Comparison of ENCODE assay signal across 25 mouse cellular contexts in the genomic region with DNA sequence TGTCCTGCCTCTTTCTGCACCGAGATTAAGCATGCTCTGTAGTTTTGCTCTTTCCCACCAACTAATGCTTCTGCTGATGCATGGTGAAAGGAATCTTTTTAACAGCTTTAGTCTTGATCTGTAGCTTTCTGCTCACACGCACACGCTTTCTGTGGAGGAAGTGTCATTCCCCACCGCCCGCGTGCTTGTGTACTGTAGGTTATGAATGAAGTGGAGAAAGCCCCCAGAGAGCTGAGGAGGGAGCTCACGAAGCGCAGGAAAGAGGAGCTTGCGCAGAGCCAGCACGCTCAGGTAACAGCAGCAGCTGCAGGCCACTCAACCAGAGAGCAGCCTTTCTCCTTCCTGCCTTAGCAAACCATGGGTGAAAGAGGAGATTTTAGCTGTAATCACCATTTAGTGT. TPM values are rescaled to one million over a fixed set of nuclear protein-coding genes. Genes with fewer than 3 reads are reported as not detected.
DNase-seq lines count a peak whose midpoint lies in the region; ATAC-seq and TF ChIP-seq lines count a peak whose summit lies in the region.
"Had no signal": no experiment of that assay in that cellular context is flagged by ENCODE, and none has a peak within 500 bp of the region (broad histone marks: within the 10 kb centered on the region; RNA-seq: fewer than 3 reads in every experiment).

No protein-coding gene starts in this region.

- H3K9ac ChIP-seq in hindbrain, embryonic 13.5 days: no peak overlapping the region
- no peak overlapping the region for H3K9ac ChIP-seq in hindbrain, embryonic 12.5 days
- no peak overlapping the region for H3K9ac ChIP-seq in neural tube, embryonic 13.5 days
- H3K9ac ChIP-seq in hindbrain, embryonic 16.5 days (ENCODE audit: low read depth, low read length): no peak overlapping the region
- H3K9ac ChIP-seq in neural tube, embryonic 15.5 days (replicated peaks): no peak overlapping the region
- H3K9ac ChIP-seq in lung, postnatal 0 days (replicated peaks; ENCODE audit: low read depth): no peak overlapping the region
- H3K9ac ChIP-seq: embryonic facial prominence, embryonic 15.5 days; heart, embryonic 15.5 days; kidney, embryonic 15.5 days; liver, embryonic 14.5 days; lung, embryonic 15.5 days; midbrain, embryonic 12.5 days had no signal

- 73% methylated on average over 10 of the region's 10 CpGs for WGBS in hindbrain, embryonic 13.5 days
- WGBS in hindbrain, embryonic 12.5 days: 84% methylated on average over 10 of the region's 10 CpGs
- 65% methylated on average over 10 of the region's 10 CpGs for WGBS in neural tube, embryonic 13.5 days
- WGBS in hindbrain, embryonic 16.5 days: 75% methylated on average over 10 of the region's 10 CpGs
- WGBS in neural tube, embryonic 15.5 days: 61% methylated on average over 10 of the region's 10 CpGs
- 93% methylated on average over 10 of the region's 10 CpGs for WGBS in lung, postnatal 0 days

- TF ChIP-seq EP300 in lung, postnatal 0 days (IDR thresholded peaks at IDR 0.05): no peak

- H3K27ac ChIP-seq in hindbrain, embryonic 13.5 days: no peak overlapping the region
- no peak overlapping the region for H3K27ac ChIP-seq in hindbrain, embryonic 12.5 days
- peak overlapping the region; percentile 24; the same call in 1 of the 2 replicates for H3K27ac ChIP-seq in neural tube, embryonic 13.5 days (replicated peaks)
- no peak overlapping the region for H3K27ac ChIP-seq in hindbrain, embryonic 16.5 days (ENCODE audit: low read depth, low read length)
- no peak overlapping the region for H3K27ac ChIP-seq in neural tube, embryonic 15.5 days (replicated peaks)
- H3K27ac ChIP-seq in lung, postnatal 0 days (ENCODE audit: low read length): no peak overlapping the region
- H3K27ac ChIP-seq: embryonic facial prominence, embryonic 15.5 days; heart, adult 2 months; heart, embryonic 15.5 days; kidney, embryonic 15.5 days; liver, embryonic 14.5 days; lung, embryonic 15.5 days; macrophage; midbrain, embryonic 12.5 days had no signal

- 0 out of 2 replicates have a peak overlapping the region, but pooled peaks have one; percentile 13 for H3K4me2 ChIP-seq in hindbrain, embryonic 13.5 days
- no peak overlapping the region for H3K4me2 ChIP-seq in hindbrain, embryonic 12.5 days (replicated peaks)
- H3K4me2 ChIP-seq in neural tube, embryonic 13.5 days: peak overlapping the region; percentile 25
- peak overlapping the region; percentile 35; the same call in 1 of the 2 replicates for H3K4me2 ChIP-seq in hindbrain, embryonic 16.5 days (ENCODE audit: low read length)
- peak overlapping the region; percentile 23 for H3K4me2 ChIP-seq in neural tube, embryonic 15.5 days
- H3K4me2 ChIP-seq in lung, postnatal 0 days (replicated peaks; ENCODE audit: low read depth, low read length): no peak overlapping the region
- H3K4me2 ChIP-seq: embryonic facial prominence, embryonic 15.5 days; heart, embryonic 15.5 days; kidney, embryonic 15.5 days; lung, embryonic 15.5 days; midbrain, embryonic 12.5 days had no signal

- peaks cover 11% of the 10 kb centered on the region for H3K36me3 ChIP-seq in hindbrain, embryonic 13.5 days
- H3K36me3 ChIP-seq in hindbrain, embryonic 12.5 days: peaks cover 19% of the 10 kb centered on the region; the same call in 1 of the 2 replicates
- peaks cover 36% of the 10 kb centered on the region for H3K36me3 ChIP-seq in neural tube, embryonic 13.5 days
- no peaks in the 10 kb centered on the region; the same call in none of the 2 replicates for H3K36me3 ChIP-seq in hindbrain, embryonic 16.5 days (ENCODE audit: control insufficient read depth, insufficient read depth, low read length)
- peaks cover 11% of the 10 kb centered on the region for H3K36me3 ChIP-seq in neural tube, embryonic 15.5 days
- peaks cover 21% of the 10 kb centered on the region; the same call in 1 of the 2 replicates for H3K36me3 ChIP-seq in lung, postnatal 0 days (ENCODE audit: insufficient read depth, low read length)

- TF ChIP-seq CTCF in lung, postnatal 0 days (IDR thresholded peaks at IDR 0.05): no peak

- no peaks in the 10 kb centered on the region for H3K27me3 ChIP-seq in hindbrain, embryonic 13.5 days
- H3K27me3 ChIP-seq in hindbrain, embryonic 12.5 days: no peaks in the 10 kb centered on the region
- no peaks in the 10 kb centered on the region for H3K27me3 ChIP-seq in neural tube, embryonic 13.5 days
- no peaks in the 10 kb centered on the region for H3K27me3 ChIP-seq in hindbrain, embryonic 16.5 days (replicated peaks; ENCODE audit: control insufficient read depth, insufficient read depth, low read length)
- no peaks in the 10 kb centered on the region for H3K27me3 ChIP-seq in neural tube, embryonic 15.5 days (replicated peaks)
- H3K27me3 ChIP-seq in lung, postnatal 0 days (replicated peaks; ENCODE audit: insufficient read depth, low read length): no peaks in the 10 kb centered on the region
- H3K27me3 ChIP-seq: CH12.LX; embryonic facial prominence, embryonic 15.5 days; heart, embryonic 15.5 days; kidney, embryonic 15.5 days; lung, embryonic 15.5 days; midbrain, embryonic 12.5 days had no signal

- no peak for ATAC-seq in hindbrain, embryonic 13.5 days (ENCODE audit: low FRiP score)
- no peak for ATAC-seq in hindbrain, embryonic 12.5 days (ENCODE audit: low FRiP score)
- ATAC-seq in neural tube, embryonic 13.5 days (ENCODE audit: low read depth): no peak
- ATAC-seq in hindbrain, embryonic 16.5 days: peak; percentile 24; the same call in 1 of the 2 replicates
- no peak for ATAC-seq in neural tube, embryonic 15.5 days (ENCODE audit: low FRiP score)
- no peak for ATAC-seq in lung, postnatal 0 days
- ATAC-seq: forebrain, embryonic 16.5 days; intestine, embryonic 16.5 days had no signal

- no peak for DNase-seq in neural tube, embryonic 10.5 days (ENCODE audit: extremely low spot score, low spot score)
- DNase-seq in lung, postnatal 0 days (ENCODE audit: low spot score): no peak
- DNase-seq: adrenal gland, postnatal 14 days; cerebellum, adult 2 months; cerebellum, postnatal 36 days; gastrocnemius, postnatal 10 days; heart, adult 2 months; heart, postnatal 4 days; spleen, adult 18-20 months; thymus, postnatal 36 days had no signal

- H3K4me3 ChIP-seq in hindbrain, embryonic 13.5 days: no peak overlapping the region
- H3K4me3 ChIP-seq in hindbrain, embryonic 12.5 days: no peak overlapping the region
- H3K4me3 ChIP-seq in neural tube, embryonic 13.5 days: no peak overlapping the region
- no peak overlapping the region for H3K4me3 ChIP-seq in hindbrain, embryonic 16.5 days (ENCODE audit: low read length)
- H3K4me3 ChIP-seq in neural tube, embryonic 15.5 days (replicated peaks): no peak overlapping the region
- no peak overlapping the region for H3K4me3 ChIP-seq in lung, postnatal 0 days (ENCODE audit: low read depth, low read length)
- H3K4me3 ChIP-seq: embryonic facial prominence, embryonic 15.5 days; heart, adult 2 months; heart, embryonic 15.5 days; kidney, embryonic 15.5 days; lung, embryonic 15.5 days; midbrain, embryonic 12.5 days had no signal

- no peaks in the 10 kb centered on the region for H3K9me3 ChIP-seq in hindbrain, embryonic 13.5 days
- H3K9me3 ChIP-seq in hindbrain, embryonic 12.5 days (replicated peaks): no peaks in the 10 kb centered on the region
- H3K9me3 ChIP-seq in neural tube, embryonic 13.5 days: no peaks in the 10 kb centered on the region
- H3K9me3 ChIP-seq in hindbrain, embryonic 16.5 days (ENCODE audit: control insufficient read depth, low read length): no peaks in the 10 kb centered on the region
- H3K9me3 ChIP-seq in neural tube, embryonic 15.5 days (replicated peaks): no peaks in the 10 kb centered on the region
- no peaks in the 10 kb centered on the region for H3K9me3 ChIP-seq in lung, postnatal 0 days (ENCODE audit: low read length)
- H3K9me3 ChIP-seq: embryonic facial prominence, embryonic 15.5 days; heart, embryonic 15.5 days; kidney, embryonic 15.5 days; lung, embryonic 15.5 days; midbrain, embryonic 12.5 days had no signal

- H3K4me1 ChIP-seq in hindbrain, embryonic 13.5 days (replicated peaks): peaks cover 9% of the 10 kb centered on the region; the same call in 1 of the 2 replicates
- H3K4me1 ChIP-seq in hindbrain, embryonic 12.5 days: peaks cover 5% of the 10 kb centered on the region; the same call in 1 of the 2 replicates
- peaks cover 24% of the 10 kb centered on the region for H3K4me1 ChIP-seq in neural tube, embryonic 13.5 days (replicated peaks)
- H3K4me1 ChIP-seq in hindbrain, embryonic 16.5 days (ENCODE audit: control insufficient read depth, insufficient read depth, low read depth, low read length): peaks cover 2% of the 10 kb centered on the region
- peaks cover 12% of the 10 kb centered on the region for H3K4me1 ChIP-seq in neural tube, embryonic 15.5 days
- H3K4me1 ChIP-seq in lung, postnatal 0 days (ENCODE audit: insufficient read depth, low read depth, low read length): no peaks in the 10 kb centered on the region
- H3K4me1 ChIP-seq: embryonic facial prominence, embryonic 15.5 days; heart, embryonic 15.5 days; kidney, embryonic 15.5 days; lung, embryonic 15.5 days had no signal

RNA-seq across cellular contexts. Expression of gene Slk, which starts 48.0 kb away (rescaled TPM):
- polyA plus RNA-seq in hindbrain, embryonic 13.5 days (2015; fragmentation: Nextera tagmentation; extraction: Ambion mirVana): 7.0 and 8.3 TPM in 2 replicates
- polyA plus RNA-seq in hindbrain, embryonic 12.5 days (2016; fragmentation: Nextera tagmentation; extraction: Ambion mirVana): 9.1 and 10.7 TPM in 2 replicates
- polyA plus RNA-seq in neural tube, embryonic 13.5 days (2015; fragmentation: Nextera tagmentation; extraction: Ambion mirVana): 6.9 and 8.7 TPM in 2 replicates
- polyA plus RNA-seq in hindbrain, embryonic 16.5 days (2015; fragmentation: Nextera tagmentation; extraction: Ambion mirVana): 5.6 and 5.8 TPM in 2 replicates
- 5.5 and 7.3 TPM in 2 replicates for polyA plus RNA-seq in neural tube, embryonic 15.5 days (2015; fragmentation: Nextera tagmentation; extraction: Ambion mirVana)
- polyA plus RNA-seq in lung, postnatal 0 days (2015; fragmentation: Nextera tagmentation; extraction: Ambion mirVana): 14.6 and 17.2 TPM in 2 replicates

Comparison
In these comparisons a context has a peak if more than half of its experiments do, and no peak if none do; other contexts are left out.
1. H3K4me2 ChIP-seq: peak in hindbrain, embryonic 13.5 days (single experiment), neural tube, embryonic 13.5 days (single experiment), hindbrain, embryonic 16.5 days (single experiment) and neural tube, embryonic 15.5 days (single experiment); none in hindbrain, embryonic 12.5 days (single experiment) and lung, postnatal 0 days (single experiment).